Mouse (Mus musculus) forelimb bud, embryonic 11.5 days (tissue): Measurements from ENCODE around the gene Gdf3.
"Not testable (repeated sequence)": the region's sequence is repeated elsewhere in the genome, so short reads cannot be mapped to it uniquely, and the experiment has no call there.

Experiments used
- DNase-seq: peaks from one replicate; pipeline ENCODE4 v3.0.0-alpha.2; 2012; ENCODE audit warnings: low read depth, low spot score

The Gdf3 gene

DNA sequence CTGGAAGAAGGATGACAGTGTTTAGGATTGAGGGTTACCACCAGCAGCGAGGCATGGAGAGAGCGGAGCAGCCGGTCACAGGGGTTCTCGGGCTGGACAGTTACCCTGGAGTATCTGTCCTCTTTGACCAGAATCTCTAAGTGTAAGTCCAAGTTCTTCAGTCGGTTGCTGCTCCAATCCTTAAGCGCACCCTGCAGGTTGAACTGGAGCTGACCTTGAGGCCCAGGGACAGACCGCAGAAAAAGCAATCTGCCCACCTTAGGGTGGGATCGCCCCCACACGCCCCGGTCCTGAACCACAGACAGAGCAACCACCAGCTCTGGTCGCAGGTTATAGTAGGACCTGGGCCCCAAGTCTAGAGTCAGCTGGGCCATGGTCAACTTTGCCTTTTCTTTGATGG lies 3.2 kb downstream of the Gdf3 start:
- no peak for DNase-seq

DNA sequence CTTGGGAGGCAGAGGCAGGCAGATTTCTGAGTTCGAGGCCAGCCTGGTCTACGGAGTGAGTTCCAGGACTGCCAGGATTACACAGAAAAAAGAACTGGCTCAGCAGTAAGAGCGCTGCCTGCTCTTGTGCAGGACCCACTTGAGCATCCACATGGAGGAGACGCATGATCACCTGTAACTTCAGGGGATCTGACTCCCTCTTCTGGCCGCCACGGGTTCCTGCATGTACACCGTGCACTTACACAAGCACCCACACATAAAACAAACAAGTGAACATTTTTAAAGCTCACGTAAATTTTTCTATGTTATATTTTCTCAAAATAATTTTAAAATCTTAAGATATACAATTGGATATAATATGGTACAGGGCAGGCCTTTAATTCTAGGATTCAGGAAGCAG lies 4.4 kb downstream of the Gdf3 start:
- DNase-seq, result no peak

DNA sequence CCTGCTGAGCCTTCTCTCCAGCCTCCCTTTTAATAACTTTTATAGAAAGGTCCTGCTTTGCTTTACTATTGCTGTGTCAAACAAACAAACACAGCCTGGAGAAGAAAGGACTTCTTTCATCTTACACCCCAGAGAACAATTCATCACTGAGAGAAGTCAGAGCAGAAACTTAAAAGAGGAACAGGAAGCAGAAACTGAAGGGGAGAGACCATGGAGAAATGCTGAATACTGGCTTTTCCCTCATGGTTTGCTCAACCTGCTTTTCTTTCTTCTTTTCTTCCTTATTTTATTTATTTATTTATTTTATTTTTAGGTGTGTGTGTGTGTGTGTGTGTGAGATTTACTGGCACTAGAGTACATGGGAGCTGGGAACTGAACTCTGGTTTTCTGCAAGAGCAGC lies 5.6 kb downstream of the Gdf3 start:
- no peak for DNase-seq

DNA sequence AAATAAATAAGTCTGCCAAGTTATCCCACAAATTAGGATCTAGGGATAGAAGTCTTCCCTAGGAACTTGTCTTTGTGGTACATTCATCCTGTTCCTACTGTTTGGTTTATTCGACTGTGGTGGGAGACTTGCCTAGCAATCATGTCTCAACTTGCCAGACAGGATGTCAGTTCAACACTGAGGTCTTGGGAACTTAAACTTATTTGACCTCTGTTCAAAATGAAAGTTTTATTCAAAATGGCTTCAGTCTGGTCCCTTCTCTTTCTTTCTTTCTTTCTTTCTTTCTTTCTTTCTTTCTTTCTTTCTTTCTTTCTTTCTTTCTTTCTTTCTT lies 6.9 kb downstream of the Gdf3 start:
- no peak for DNase-seq

DNA sequence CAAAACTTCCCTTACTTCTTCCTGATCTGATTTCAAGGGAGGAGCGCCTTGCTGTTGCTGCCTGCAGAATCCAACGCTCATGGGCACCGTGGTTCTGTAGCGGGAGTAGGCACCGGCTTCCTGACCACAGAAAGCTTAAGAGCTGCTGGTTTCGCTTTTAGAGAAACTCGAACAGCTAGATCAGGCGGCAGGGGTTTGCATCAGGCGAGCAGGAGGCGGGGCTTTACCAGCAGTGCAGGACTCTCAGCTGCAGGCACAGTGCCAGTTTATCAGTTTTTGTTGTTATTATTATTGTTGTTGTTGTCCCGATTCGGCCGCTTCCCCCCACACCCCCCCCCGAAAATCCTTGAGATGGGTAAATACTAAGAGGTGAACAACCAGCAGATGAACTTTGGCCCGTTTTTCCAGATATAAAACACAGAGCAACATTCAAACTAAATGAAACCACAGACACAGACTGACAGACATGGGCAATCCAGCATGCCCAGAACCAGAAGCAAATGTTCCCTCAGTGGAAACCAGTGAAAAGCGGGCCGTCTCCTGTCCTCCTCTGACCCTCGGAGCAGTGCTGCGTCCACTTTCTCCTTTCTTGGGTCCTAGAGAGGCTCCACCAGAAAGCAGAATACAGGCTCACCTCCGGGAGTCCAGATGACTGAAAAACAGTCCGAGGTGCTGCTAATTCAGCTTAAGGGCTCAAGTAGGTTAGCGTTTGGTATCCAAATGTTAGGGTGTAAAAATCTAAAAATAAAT lies 7.5 kb downstream of the Gdf3 start, which contains the start of gene Apobec1:
Apobec1 (minus strand) TSS at position 203 of the 750 bp plus-strand sequence.
- peak; percentile 53 for DNase-seq

DNA sequence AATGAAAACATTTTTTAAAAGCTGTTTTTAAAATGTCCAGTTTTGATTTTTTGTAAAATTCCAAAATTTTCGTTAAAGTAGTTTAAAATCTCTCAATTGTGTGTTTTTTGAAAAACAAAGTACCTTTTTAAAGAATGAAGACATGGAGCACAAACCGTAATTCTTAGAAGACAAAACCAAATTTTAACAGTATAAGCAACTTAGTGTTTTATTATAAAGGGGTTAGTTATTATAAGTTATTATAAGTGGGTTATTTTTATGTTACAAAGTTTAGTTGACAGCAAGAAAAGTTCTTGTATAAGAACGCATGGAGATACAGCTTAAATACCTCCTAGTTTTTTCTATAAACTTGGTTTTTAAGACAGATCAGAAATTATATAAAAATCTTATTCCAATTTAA lies 8.3 kb downstream of the Gdf3 start:
- no peak for DNase-seq

DNA sequence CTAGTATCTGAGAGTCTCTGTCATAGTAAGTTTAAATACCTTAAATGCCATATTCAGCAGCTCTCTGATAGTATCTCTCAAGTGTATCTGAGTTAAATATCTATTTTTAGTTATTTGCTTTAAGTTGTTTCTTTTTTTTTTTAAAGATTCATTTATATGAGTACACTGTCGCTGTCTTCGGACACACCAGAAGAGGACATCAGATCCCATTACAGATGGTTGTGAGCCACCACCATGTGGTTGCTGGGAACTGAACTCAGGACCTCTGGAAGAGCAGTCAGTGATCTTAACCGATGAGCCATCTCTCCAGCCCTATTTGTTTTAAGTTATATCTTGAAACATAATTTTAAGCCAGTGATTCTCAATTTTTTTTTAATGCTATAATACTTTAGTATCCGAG lies 8.9 kb downstream of the Gdf3 start:
- no peak for DNase-seq

DNA sequence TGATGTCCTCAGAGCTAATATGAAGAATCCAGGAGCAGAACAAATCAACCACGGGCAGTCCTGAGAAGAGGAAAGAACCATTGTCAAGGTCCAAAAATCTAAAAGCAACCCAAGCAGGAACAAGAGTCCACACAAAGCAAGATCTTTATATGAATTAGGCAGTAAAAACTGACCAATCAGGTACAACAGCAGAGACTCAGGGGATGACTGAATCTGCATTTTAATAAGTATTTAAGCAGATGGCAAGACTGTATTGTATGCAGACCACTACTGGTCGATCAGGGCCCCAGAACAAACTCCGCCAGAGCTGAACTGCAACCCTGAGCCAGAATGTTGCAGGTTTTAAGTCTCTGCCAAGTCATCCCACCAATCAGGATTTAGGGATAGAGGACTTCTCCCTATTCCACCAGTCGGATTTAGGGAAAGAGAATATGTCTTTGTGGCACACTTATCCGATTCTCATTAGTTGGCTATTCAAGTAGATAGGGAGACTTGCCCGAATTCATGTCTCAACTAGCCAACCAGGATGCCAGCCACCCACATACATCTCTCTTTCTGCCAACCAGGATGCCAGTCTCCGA lies 9.7 kb downstream of the Gdf3 start:
- no peak for DNase-seq

DNA sequence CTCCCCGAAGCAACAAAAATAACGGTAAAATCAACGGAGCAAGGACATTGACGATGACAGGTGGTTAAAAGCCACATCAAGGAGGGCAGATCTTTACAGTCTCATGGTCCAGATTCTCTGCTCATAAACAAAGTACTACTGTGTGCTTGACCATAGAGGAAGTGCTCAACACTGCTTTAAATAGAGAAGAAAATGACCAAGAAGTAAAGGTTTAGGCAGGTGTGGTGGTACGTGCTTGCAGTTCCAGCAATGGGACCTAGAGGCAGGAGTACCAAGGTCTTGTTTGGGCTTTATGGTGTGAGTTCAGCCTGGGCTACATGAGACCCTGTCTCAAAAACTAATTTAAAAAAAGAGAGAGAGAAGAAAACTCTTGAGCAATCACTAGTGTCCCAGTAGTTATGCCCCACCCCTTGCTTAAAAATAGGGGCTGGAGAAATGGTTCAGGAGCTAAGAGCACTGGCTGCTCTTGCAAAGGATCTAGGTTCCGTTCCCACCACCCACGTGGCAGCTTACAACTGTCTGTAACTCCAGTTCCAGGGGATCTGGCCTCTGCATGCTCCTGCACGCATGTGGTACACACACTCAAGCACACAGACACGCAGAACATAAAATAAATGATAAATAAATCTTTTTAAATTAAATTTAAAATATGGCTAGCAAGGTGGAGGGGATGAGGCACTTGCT lies 10.7 kb downstream of the Gdf3 start:
- DNase-seq, result no peak

DNA sequence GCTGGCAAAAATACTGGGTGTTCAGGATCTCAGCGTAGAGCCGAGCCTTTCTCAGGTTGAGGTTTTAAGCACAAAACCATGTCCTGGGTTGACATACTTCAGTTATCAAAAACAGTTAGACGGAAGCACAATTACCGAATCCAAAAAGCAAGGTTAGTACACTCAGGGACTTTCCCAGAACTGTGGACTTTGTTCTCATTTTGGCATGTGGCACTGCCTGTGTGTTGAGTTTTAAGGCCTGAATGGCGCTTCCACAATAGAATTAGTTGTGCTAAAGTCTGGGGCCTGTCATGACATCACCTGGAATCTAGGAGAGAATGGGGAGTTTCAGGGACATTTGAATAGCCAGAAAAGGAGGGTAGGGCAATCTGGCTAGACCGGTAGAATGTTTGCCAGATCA lies 11.5 kb downstream of the Gdf3 start:
- no peak for DNase-seq

DNA sequence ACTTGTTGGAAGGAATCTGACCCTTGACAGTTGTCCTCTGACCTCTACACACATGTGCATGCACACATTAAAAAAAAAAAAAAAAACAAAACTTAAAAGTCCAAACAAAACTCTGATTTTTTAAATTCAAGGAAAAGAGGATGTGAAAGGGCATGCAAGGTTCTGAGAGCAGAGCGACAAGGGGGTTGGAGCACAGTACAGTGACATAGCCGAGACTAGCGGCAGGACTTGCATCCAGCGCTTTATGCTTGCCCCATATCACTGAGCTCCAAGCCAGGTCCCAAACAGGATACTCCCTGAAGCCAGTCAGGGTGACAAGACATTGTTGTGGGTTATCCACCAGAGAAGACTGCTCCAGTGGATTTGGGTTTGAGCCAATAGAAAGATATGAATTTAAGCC lies 11.9 kb downstream of the Gdf3 start:
- DNase-seq, result no peak

DNA sequence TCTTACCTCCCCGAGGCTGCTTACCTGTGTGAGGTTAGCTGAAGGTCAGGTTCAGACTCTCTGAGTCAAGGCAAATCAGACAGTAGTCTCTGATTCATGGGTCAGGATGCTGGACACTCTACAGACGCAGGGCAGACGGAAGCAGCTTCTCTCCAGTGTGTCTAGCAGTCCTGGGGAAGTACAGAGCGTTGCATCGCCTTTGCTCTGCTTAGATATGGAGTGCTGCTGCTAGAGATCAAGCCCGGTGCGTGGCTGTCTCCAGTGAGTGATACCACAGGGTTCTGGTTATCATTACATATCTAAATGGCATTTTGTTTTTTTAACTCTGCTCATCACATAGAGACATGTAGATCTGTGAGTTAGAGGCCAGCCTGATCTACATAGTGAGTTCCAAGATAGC lies 13.3 kb downstream of the Gdf3 start:
- DNase-seq, result no peak

DNA sequence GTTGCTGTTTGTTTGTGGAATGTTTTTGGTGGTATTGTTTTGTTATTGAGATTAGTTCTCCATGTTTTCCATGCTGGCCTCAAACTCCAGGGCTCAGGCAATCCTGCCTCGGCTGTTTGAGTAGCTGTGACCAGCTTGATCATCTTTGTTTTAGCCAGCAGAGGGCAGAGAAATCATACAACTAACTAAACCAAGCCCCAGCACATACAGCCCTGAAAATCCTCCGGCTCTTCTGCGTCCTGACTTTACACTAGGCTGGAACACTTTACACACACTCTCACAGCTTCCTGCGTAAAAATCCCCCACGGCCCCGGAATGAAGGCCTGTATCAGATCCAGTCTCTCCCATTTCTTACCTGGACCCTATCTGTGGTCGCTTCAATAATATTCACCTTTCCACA lies 14.2 kb downstream of the Gdf3 start:
- DNase-seq, result peak; percentile 34

DNA sequence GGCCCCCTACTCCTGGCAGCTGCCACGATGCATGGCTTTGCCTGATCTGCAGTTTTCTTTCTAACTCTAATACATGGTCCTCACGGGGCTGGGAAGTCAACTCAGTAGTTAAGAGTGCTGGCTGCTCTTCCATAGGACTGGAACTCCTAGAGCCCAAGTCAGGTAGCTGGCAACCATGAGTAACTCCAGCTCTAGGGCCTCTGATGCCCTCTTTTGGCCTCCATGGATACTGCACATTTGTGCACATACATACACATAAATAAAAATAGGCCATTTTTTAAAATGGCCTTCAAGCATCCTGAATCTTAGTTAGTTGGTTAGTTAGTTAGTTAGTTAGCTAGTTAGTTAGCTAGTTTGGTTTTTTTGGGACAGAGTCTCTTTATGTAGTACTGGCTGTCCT lies 17.0 kb downstream of the Gdf3 start:
- DNase-seq, result no peak

DNA sequence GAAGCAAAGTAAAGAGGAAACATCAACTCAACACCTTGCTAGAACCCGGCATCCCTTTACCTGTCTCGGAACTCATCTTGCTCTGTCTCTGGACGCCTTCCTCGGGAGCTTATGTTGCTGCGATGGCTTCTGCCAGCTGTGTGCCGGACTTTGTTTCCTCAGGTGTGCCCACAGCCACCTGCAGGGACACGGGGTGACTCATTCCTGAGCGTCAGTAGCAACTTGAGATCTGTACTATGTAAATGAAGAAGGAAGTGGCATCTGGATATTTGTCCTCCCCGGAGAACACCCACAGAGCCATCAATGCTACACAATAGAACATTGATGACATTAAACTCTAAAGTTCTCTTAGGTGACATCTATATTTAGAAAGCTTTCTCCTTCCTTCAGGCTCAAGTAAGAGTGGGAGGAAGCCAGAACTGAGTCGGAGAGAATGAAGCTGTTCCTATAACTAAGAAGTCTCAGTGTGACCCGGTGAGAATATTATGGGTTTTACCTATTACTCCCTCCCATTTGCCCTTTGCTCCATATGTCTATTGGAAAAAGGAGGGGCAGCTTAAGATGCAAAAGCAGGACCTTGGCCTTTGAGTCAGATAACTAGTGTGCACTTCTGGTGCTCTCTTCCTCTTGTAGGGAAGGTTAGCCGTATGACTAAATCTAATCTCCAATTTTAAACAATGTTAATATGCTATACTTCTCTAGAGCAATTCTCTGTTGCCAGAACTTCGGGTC lies 18.7 kb downstream of the Gdf3 start:
- no peak for DNase-seq

DNA sequence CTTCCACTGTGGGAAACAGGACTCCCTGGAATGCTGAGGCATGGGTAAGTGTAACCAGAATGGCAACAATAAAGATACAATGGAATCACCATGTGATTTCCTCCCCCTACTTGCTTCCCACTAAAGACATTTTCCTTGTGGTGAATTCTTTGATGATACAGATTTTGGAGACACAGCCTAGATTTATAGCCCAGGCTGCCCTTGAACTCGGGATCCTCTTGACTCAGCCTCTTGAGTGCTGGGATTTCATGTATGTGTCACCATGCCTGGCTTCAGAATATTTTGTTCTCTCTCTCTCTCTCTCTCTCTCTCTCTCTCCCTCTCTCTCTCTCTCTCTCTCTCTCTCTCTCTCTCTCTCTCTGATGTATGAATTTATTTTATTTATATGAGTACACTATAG lies 30.8 kb downstream of the Gdf3 start:
- no peak for DNase-seq

DNA sequence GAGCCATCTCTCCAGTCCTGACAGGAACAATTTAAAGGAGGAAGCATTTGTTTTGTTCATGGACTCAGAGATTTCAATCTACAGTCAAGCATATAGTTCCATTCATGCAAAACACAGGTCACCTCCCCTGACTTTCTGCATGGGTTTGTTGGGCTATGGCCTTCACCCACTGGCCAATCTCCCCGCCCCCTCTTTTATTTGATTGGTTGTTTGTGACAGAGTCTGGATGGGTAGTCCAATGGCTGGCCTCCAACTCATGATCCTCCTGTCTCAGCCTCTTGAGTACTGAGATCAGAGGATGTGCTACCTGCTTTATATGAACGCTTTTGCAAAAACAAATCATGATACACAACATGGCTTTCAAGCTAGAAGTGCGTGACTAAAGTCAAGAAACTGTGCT lies 32.9 kb downstream of the Gdf3 start:
- no peak for DNase-seq

DNA sequence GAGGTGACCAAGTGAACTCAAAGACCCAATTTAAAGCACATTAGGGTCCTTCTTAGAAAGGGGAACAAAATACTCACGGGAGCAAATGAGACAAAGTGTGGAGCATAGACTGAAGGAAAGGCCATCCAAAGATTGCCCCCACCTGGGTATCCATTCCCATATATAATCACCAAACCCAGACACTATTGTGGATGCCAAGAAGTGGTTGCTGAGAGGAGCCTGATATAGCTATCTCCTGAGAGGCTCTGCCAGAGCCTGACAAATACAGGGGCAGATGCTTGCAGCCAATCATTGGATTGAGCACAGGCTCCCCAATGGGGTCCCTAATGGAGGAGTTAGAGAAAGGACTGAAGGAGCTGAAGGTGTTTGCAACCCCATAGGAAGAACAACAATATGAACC lies 34.9 kb downstream of the Gdf3 start:
- DNase-seq, result not testable (repeated sequence)

DNA sequence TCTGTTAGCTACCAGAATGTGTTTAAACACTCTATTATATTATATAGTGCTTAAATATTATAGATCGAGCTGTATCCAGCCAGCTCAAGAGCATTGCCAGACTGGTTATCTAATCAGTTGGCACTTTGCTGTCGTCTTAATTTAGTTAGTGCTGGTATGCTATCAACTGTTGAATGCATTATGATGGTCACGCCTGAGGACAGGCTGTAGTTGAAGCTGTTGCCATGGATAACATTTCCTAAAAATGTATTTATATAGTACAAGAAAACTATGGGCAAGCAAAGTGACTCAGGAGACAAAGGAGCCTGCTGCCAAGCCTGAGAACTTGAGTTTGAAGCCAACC lies 38.3 kb downstream of the Gdf3 start:
- DNase-seq, result no peak

DNA sequence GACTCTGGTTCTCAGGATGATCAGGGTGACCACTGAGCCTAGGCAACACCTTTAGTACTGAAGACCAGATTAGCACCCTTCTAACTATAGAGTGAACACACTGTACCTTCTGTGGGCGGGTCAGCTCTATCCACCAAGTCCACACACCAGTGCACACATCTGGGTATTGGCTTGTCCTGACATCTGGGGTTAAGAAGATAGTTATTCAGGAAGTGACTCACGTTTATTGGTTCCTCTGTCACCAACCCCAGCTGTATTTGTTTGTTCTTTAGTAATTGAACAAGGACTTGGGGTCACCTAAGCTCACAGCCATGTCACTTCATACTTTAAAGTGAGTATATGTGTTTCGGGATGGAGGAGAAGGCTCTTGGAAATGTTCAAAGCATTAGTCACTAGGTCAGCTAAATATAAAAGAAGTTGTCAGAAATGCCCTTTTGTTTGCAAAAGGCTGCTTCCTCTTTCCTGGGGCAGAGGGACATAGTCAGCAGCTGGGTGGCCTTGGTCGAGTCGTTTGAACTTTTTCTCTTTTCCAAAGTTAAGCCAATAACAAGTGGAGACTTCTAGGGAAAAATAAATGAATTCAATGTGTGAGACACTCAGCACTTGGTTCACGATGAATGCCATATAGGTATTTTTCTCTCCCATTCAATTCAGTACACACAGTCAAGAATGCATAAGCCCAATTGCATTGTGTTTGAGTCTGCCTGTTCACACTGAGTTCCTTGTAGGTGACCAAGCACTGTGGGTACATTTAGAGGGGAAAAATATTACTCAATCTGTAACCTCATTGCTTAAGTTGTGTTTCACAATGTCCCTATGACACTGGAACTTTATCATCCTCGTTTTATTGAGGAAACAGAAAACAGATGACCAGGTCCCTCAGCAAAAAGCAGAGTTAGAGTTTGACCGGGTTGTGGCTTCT lies 38.9 kb downstream of the Gdf3 start:
- no peak for DNase-seq

DNA sequence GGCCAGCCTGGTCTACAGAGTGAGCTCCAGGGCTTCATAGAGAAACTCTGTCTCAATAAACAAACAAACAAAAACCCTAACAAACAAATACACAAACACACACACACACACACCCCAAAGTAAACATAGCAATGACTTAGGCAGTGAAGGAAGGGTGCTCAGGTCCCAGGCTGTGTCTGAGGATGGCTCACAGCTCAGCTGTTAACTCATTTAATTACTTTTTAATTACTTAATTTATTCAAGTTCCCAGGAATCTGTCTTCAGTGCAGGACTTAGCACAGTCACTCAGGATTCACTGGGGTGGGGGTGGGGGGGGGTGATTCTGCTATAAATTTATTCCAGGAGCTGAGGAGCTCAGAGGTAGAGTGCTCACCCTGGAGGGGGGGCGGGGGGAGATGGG lies 40.1 kb downstream of the Gdf3 start:
- DNase-seq, result no peak

DNA sequence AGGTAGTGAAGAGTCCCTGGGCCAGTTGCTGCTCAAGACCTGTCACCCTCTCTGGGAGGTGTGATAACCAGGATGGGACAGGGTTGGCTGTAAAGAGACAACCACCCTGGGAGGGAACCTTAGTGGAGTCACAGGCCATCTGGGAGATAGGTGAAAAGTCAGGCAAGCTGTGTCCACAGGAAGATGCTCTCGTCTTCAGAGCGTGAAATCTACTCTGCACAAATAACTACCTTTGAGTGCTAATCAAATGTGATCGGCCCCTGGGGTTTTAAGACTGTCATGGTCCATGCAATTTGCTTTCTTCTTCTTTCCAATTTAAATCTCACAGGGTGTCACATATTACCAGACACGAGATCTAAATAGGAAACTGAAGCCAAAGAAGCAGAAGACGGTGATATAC lies 40.8 kb downstream of the Gdf3 start:
- DNase-seq, result no peak
